Comparison of ENCODE assay signal across 8 mouse cellular contexts in genomic region chr17:29339170-29339768, GRCm38 (mm10). TPM values are rescaled to one million over a fixed set of nuclear protein-coding genes. Genes with fewer than 3 reads are reported as not detected.
A peak's percentile ranks its signal among the peaks of the same experiment; 100 is the strongest.
DNase-seq lines count a peak whose midpoint lies in the region; ATAC-seq lines count a peak whose summit lies in the region.

No protein-coding gene starts in this region.

- no peak overlapping the region for H3K4me2 ChIP-seq in neural tube, embryonic 12.5 days (replicated peaks)
- H3K4me2 ChIP-seq in kidney, embryonic 16.5 days (replicated peaks; ENCODE audit: low read depth, low read length) = no peak overlapping the region
- H3K4me2 ChIP-seq in stomach, embryonic 16.5 days (ENCODE audit: low read depth, low read length) = no peak overlapping the region

- WGBS in neural tube, embryonic 12.5 days = 92% methylated on average over 11 of the region's 11 CpGs
- 63% methylated on average over 11 of the region's 11 CpGs for WGBS in kidney, embryonic 16.5 days
- WGBS in stomach, embryonic 16.5 days = 86% methylated on average over 11 of the region's 11 CpGs

- H3K9ac ChIP-seq in neural tube, embryonic 12.5 days = 0 out of 2 replicates have a peak overlapping the region, but pooled peaks have one; percentile 9
- H3K9ac ChIP-seq in kidney, embryonic 16.5 days (replicated peaks; ENCODE audit: low read length) = peak overlapping the region; percentile 33; the same call in 1 of the 2 replicates
- no peak overlapping the region for H3K9ac ChIP-seq in stomach, embryonic 16.5 days (ENCODE audit: low read length)

- no peaks in the 10 kb centered on the region for H3K9me3 ChIP-seq in neural tube, embryonic 12.5 days
- H3K9me3 ChIP-seq in kidney, embryonic 16.5 days (ENCODE audit: low read length) = no peaks in the 10 kb centered on the region
- no peaks in the 10 kb centered on the region for H3K9me3 ChIP-seq in stomach, embryonic 16.5 days (replicated peaks; ENCODE audit: control insufficient read depth, low read length)

- DNase-seq in cerebellum, adult 9-11 months = peak; percentile 41
- no peak for DNase-seq in neural tube, embryonic 10.5 days (ENCODE audit: extremely low spot score, low spot score)
- no peak for DNase-seq in spleen, postnatal 14 days (ENCODE audit: low spot score in 2 of 2)
- DNase-seq in natural killer cell, adult 2 months (ENCODE audit: low spot score in 2 of 2) = no peak

- H3K4me3 ChIP-seq in neural tube, embryonic 12.5 days = no peak overlapping the region
- no peak overlapping the region for H3K4me3 ChIP-seq in kidney, embryonic 16.5 days (ENCODE audit: low read length)
- H3K4me3 ChIP-seq in stomach, embryonic 16.5 days (replicated peaks; ENCODE audit: low read length) = no peak overlapping the region

- ATAC-seq in cerebellum, adult (ENCODE audit: insufficient number of reproducible peaks, low FRiP score, low TSS enrichment) = no peak; the same call in 1 of the 2 replicates
- no peak for ATAC-seq in neural tube, embryonic 12.5 days (ENCODE audit: low FRiP score, low read depth)
- no peak for ATAC-seq in kidney, embryonic 16.5 days (ENCODE audit: low FRiP score, low TSS enrichment)
- no peak for ATAC-seq in stomach, embryonic 16.5 days (ENCODE audit: insufficient read depth, low FRiP score)

- peaks cover 80% of the 10 kb centered on the region for H3K36me3 ChIP-seq in neural tube, embryonic 12.5 days
- H3K36me3 ChIP-seq in kidney, embryonic 16.5 days (ENCODE audit: insufficient read depth, low read length) = peaks cover 58% of the 10 kb centered on the region
- peaks cover 31% of the 10 kb centered on the region for H3K36me3 ChIP-seq in stomach, embryonic 16.5 days (ENCODE audit: control insufficient read depth, insufficient read depth, low read length)

- no peaks in the 10 kb centered on the region for H3K27me3 ChIP-seq in neural tube, embryonic 12.5 days (replicated peaks)
- H3K27me3 ChIP-seq in kidney, embryonic 16.5 days (ENCODE audit: insufficient read depth, low read length) = no peaks in the 10 kb centered on the region
- H3K27me3 ChIP-seq in stomach, embryonic 16.5 days (ENCODE audit: control insufficient read depth, insufficient read depth, low read length) = no peaks in the 10 kb centered on the region

- H3K4me1 ChIP-seq in neural tube, embryonic 12.5 days = peaks cover 18% of the 10 kb centered on the region
- H3K4me1 ChIP-seq in kidney, embryonic 16.5 days (ENCODE audit: insufficient read depth, low read length) = peaks cover 38% of the 10 kb centered on the region
- peaks cover 25% of the 10 kb centered on the region for H3K4me1 ChIP-seq in stomach, embryonic 16.5 days (ENCODE audit: control insufficient read depth, insufficient read depth, low read length)

- no peak overlapping the region for H3K27ac ChIP-seq in neural tube, embryonic 12.5 days
- peak overlapping the region; percentile 73 for H3K27ac ChIP-seq in kidney, embryonic 16.5 days (ENCODE audit: low read length)
- H3K27ac ChIP-seq in stomach, embryonic 16.5 days (ENCODE audit: low read length) = peak overlapping the region; percentile 50

RNA-seq across cellular contexts. Expression of gene Mtch1, which starts 8.5 kb away (rescaled TPM):
- 468 and 479 TPM in 2 replicates for polyA plus RNA-seq in neural tube, embryonic 12.5 days (2016; fragmentation: Nextera tagmentation; extraction: Ambion mirVana)
- 189 and 316 TPM in 2 replicates for polyA plus RNA-seq in kidney, embryonic 16.5 days (2015; fragmentation: Nextera tagmentation; extraction: Ambion mirVana)
- 91.7 and 102 TPM in 2 replicates for polyA plus RNA-seq in stomach, embryonic 16.5 days (2015; fragmentation: Nextera tagmentation; extraction: Ambion mirVana)

RNA-seq across cellular contexts. Expression of gene Fgd2, which starts 21.4 kb away (rescaled TPM):
- polyA plus RNA-seq in neural tube, embryonic 12.5 days (2016; fragmentation: Nextera tagmentation; extraction: Ambion mirVana) = 3.7 and 4.2 TPM in 2 replicates
- polyA plus RNA-seq in kidney, embryonic 16.5 days (2015; fragmentation: Nextera tagmentation; extraction: Ambion mirVana) = 14.4 and 16.2 TPM in 2 replicates
- 12.1 and 13.1 TPM in 2 replicates for polyA plus RNA-seq in stomach, embryonic 16.5 days (2015; fragmentation: Nextera tagmentation; extraction: Ambion mirVana)

RNA-seq across cellular contexts. Expression of gene Pi16, which starts 21.8 kb away (rescaled TPM):
- 1.2 and 1.3 TPM in 2 replicates for polyA plus RNA-seq in neural tube, embryonic 12.5 days (2016; fragmentation: Nextera tagmentation; extraction: Ambion mirVana)
- polyA plus RNA-seq in kidney, embryonic 16.5 days (2015; fragmentation: Nextera tagmentation; extraction: Ambion mirVana) = 2.4 and 3.1 TPM in 2 replicates
- 1.8 and 2.6 TPM in 2 replicates for polyA plus RNA-seq in stomach, embryonic 16.5 days (2015; fragmentation: Nextera tagmentation; extraction: Ambion mirVana)
